In the genomic region with DNA sequence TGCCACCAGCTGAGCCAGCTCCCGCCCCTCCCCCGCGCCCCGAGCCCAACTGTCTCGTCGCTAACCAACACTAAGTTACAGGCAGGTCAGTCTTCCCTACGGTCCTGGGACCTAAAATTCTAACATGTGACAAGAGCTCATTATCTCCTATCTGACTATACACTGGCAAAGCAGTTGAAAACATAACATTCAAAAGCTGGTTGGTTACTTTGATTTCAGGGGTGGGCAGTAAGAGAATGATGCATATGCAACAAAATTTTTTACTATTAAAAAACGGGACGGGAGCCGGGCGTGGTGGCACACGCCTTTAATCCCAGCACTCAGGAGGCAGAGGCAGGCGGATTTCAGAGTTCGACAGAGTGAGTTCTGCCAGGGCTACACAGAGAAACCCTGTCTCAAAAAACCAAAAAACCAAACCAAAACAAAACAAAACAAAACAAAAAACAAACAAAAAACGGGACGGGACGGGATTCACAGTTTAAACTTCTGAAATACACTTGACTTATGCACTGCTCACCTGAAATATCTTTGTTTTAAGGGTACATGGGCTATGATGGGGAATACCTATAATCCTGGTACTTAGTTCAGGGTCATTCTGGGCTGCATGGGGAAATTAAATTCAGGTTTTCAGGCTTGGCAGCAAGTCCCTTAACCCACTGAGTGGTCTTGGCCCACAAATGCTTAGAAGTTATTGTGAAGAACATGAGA, we compare ENCODE assay signal across 8 mouse cellular contexts. TPM values are rescaled to one million over a fixed set of nuclear protein-coding genes. Genes with fewer than 3 reads are reported as not detected.
A peak's percentile ranks its signal among the peaks of the same experiment; 100 is the strongest.
DNase-seq lines count a peak whose midpoint lies in the region; ATAC-seq and TF ChIP-seq lines count a peak whose summit lies in the region.

No protein-coding gene starts in this region.

- H3K4me1 ChIP-seq in lung, postnatal 0 days (ENCODE audit: insufficient read depth, low read depth, low read length): peaks cover 3% of the 10 kb centered on the region; the same call in 1 of the 2 replicates
- peaks cover 6 to 15% of the 10 kb centered on the region in 2 experiments for H3K4me1 ChIP-seq in heart, embryonic 14.5 days (ENCODE audit: control insufficient read depth in 2 of 2, insufficient read depth in 2 of 2, low read length in 2 of 2)
- peaks cover 17% of the 10 kb centered on the region for H3K4me1 ChIP-seq in stomach, embryonic 14.5 days (ENCODE audit: control insufficient read depth, insufficient read depth, low read length)

- ATAC-seq in lung, postnatal 0 days: no peak
- no peak for ATAC-seq in heart, embryonic 14.5 days (ENCODE audit: insufficient number of reproducible peaks, insufficient read depth, low FRiP score, low read depth)
- ATAC-seq in stomach, embryonic 14.5 days (ENCODE audit: insufficient number of reproducible peaks, insufficient read depth, low FRiP score, low read depth): no peak

- no peaks in the 10 kb centered on the region for H3K9me3 ChIP-seq in lung, postnatal 0 days (ENCODE audit: low read length)
- no peaks in the 10 kb centered on the region for H3K9me3 ChIP-seq in heart, embryonic 14.5 days (ENCODE audit: control insufficient read depth, low read length)
- H3K9me3 ChIP-seq in stomach, embryonic 14.5 days (ENCODE audit: control insufficient read depth, low read depth, low read length): no peaks in the 10 kb centered on the region

- WGBS in lung, postnatal 0 days: 30% methylated on average over 17 of the region's 17 CpGs
- WGBS in heart, embryonic 14.5 days: 35% methylated on average over 17 of the region's 17 CpGs
- 36% methylated on average over 17 of the region's 17 CpGs for WGBS in stomach, embryonic 14.5 days

- no peaks in the 10 kb centered on the region for H3K36me3 ChIP-seq in lung, postnatal 0 days (ENCODE audit: insufficient read depth, low read length)
- no peaks in the 10 kb centered on the region for H3K36me3 ChIP-seq in heart, embryonic 14.5 days (ENCODE audit: control insufficient read depth, insufficient read depth, low read length)
- H3K36me3 ChIP-seq in stomach, embryonic 14.5 days (ENCODE audit: control insufficient read depth, insufficient read depth, low read length): no peaks in the 10 kb centered on the region

- no peak for TF ChIP-seq CTCF in lung, postnatal 0 days (IDR thresholded peaks at IDR 0.05)

- H3K9ac ChIP-seq in lung, postnatal 0 days (replicated peaks; ENCODE audit: low read depth): peak overlapping the region; percentile 41
- H3K9ac ChIP-seq in heart, embryonic 14.5 days (ENCODE audit: low read length): peak overlapping the region; percentile 76
- H3K9ac ChIP-seq in stomach, embryonic 14.5 days (replicated peaks; ENCODE audit: low read depth, low read length): 0 out of 2 replicates have a peak overlapping the region, but pooled peaks have one; percentile 14

- TF ChIP-seq EP300 in lung, postnatal 0 days (IDR thresholded peaks at IDR 0.05): no peak

- H3K4me3 ChIP-seq in lung, postnatal 0 days (ENCODE audit: low read depth, low read length): peak overlapping the region; percentile 33
- H3K4me3 ChIP-seq in heart, embryonic 14.5 days (ENCODE audit: control insufficient read depth in 1 of 2, insufficient read depth in 1 of 2, low read depth in 1 of 2, low read length in 2 of 2): peak overlapping the region; percentile 49 to 57
- peak overlapping the region; percentile 27 for H3K4me3 ChIP-seq in stomach, embryonic 14.5 days (ENCODE audit: low read depth, low read length)

- peak overlapping the region; percentile 58 for H3K4me2 ChIP-seq in lung, postnatal 0 days (replicated peaks; ENCODE audit: low read depth, low read length)
- peak overlapping the region; percentile 73 for H3K4me2 ChIP-seq in heart, embryonic 14.5 days (ENCODE audit: low read length)
- peak overlapping the region; percentile 49 for H3K4me2 ChIP-seq in stomach, embryonic 14.5 days (replicated peaks; ENCODE audit: low read depth, low read length)

- no peaks in the 10 kb centered on the region for H3K27me3 ChIP-seq in lung, postnatal 0 days (replicated peaks; ENCODE audit: insufficient read depth, low read length)
- H3K27me3 ChIP-seq in heart, embryonic 14.5 days (ENCODE audit: control insufficient read depth, insufficient read depth, low read length): no peaks in the 10 kb centered on the region
- no peaks in the 10 kb centered on the region for H3K27me3 ChIP-seq in stomach, embryonic 14.5 days (ENCODE audit: control insufficient read depth, insufficient read depth, low read length)

- no peak for DNase-seq in lung, postnatal 0 days (ENCODE audit: low spot score)
- no peak for DNase-seq in lung, postnatal 4 days
- peak; percentile 56 to 71 for DNase-seq in kidney, postnatal 4 days
- DNase-seq in natural killer cell, adult 2 months (ENCODE audit: low spot score in 2 of 2): no peak
- DNase-seq in embryo, embryonic 10 days (ENCODE audit: low spot score): no peak
- no peak for DNase-seq in MN1 (ENCODE audit: low spot score)

- H3K27ac ChIP-seq in lung, postnatal 0 days (ENCODE audit: low read length): no peak overlapping the region
- peak overlapping the region in 1 of 2 experiments; percentile 76; a peak in 2 of 4 replicates for H3K27ac ChIP-seq in heart, embryonic 14.5 days (replicated peaks in 1 of 2; ENCODE audit: control insufficient read depth in 1 of 2, insufficient read depth in 1 of 2, low read depth in 2 of 2, low read length in 2 of 2)
- H3K27ac ChIP-seq in stomach, embryonic 14.5 days (ENCODE audit: low read length): no peak overlapping the region

RNA-seq across cellular contexts. Expression of gene Eif4a2, which starts 4.1 kb away (rescaled TPM):
- polyA plus RNA-seq in lung, postnatal 0 days (2015; fragmentation: Nextera tagmentation; extraction: Ambion mirVana): 144 and 177 TPM in 2 replicates
- polyA plus RNA-seq in heart, embryonic 14.5 days (2014; fragmentation: Nextera tagmentation; extraction: Ambion mirVana): 174 and 182 TPM in 2 replicates
- 270 and 285 TPM in 2 replicates for polyA plus RNA-seq in stomach, embryonic 14.5 days (2014; fragmentation: Nextera tagmentation; extraction: Ambion mirVana)

RNA-seq across cellular contexts. Expression of gene Rfc4, which starts 24.3 kb away (rescaled TPM):
- polyA plus RNA-seq in lung, postnatal 0 days (2015; fragmentation: Nextera tagmentation; extraction: Ambion mirVana): 19.0 and 21.4 TPM in 2 replicates
- polyA plus RNA-seq in heart, embryonic 14.5 days (2014; fragmentation: Nextera tagmentation; extraction: Ambion mirVana): 84.8 and 86.4 TPM in 2 replicates
- polyA plus RNA-seq in stomach, embryonic 14.5 days (2014; fragmentation: Nextera tagmentation; extraction: Ambion mirVana): 112 and 121 TPM in 2 replicates

RNA-seq across cellular contexts. Expression of gene Adipoq, which starts 43.1 kb away (rescaled TPM):
- polyA plus RNA-seq in lung, postnatal 0 days (2015; fragmentation: Nextera tagmentation; extraction: Ambion mirVana): not detected in 2 replicates
- polyA plus RNA-seq in heart, embryonic 14.5 days (2014; fragmentation: Nextera tagmentation; extraction: Ambion mirVana): 0.15 TPM in 1 of 2 replicates, not detected in the other
- polyA plus RNA-seq in stomach, embryonic 14.5 days (2014; fragmentation: Nextera tagmentation; extraction: Ambion mirVana): not detected in 2 replicates

RNA-seq across cellular contexts. Expression of gene Kng1, which starts 45.5 kb away (rescaled TPM):
- polyA plus RNA-seq in lung, postnatal 0 days (2015; fragmentation: Nextera tagmentation; extraction: Ambion mirVana): 0.47 and 0.74 TPM in 2 replicates
- 0.36 TPM in 1 of 2 replicates, not detected in the other for polyA plus RNA-seq in heart, embryonic 14.5 days (2014; fragmentation: Nextera tagmentation; extraction: Ambion mirVana)
- 0.13 and 0.59 TPM in 2 replicates for polyA plus RNA-seq in stomach, embryonic 14.5 days (2014; fragmentation: Nextera tagmentation; extraction: Ambion mirVana)

Comparison
In these comparisons a context has a peak if more than half of its experiments do, and no peak if none do; other contexts are left out.
1. DNase-seq: peak in kidney, postnatal 4 days (2 of 2); none in lung, postnatal 0 days (single experiment), lung, postnatal 4 days (0 of 2), natural killer cell, adult 2 months (0 of 2), embryo, embryonic 10 days (single experiment) and MN1 (single experiment).
2. H3K9ac ChIP-seq: peak in every context shown above with its lines; median percentile 76 in heart, embryonic 14.5 days; 41 in lung, postnatal 0 days; 14 in stomach, embryonic 14.5 days.
3. Peak in every context shown above with its lines, with median percentiles within 50 percentile points of each other: H3K4me2 ChIP-seq and H3K4me3 ChIP-seq.